Mouse (Mus musculus) lung, adult 2 months (tissue): Measurements from ENCODE around the gene Dbx2.

Experiments used
- CTCF ChIP-seq: fragments of 200-500 bp; IDR thresholded peaks from 2 replicates; pipeline ENCODE4 v1.5.1; 2011; ENCODE audit warnings: mild to moderate bottlenecking, low read length, control low read depth; ENCODE audit not compliant: insufficient read depth
- POLR2A ChIP-seq: fragments of 200-500 bp; IDR thresholded peaks from 2 replicates; pipeline ENCODE4 v1.6.1; 2011; ENCODE audit warnings: low read depth, mild to moderate bottlenecking, control low read depth, low read length, borderline replicate concordance; ENCODE audit errors: extremely low read depth

GRCm38 (mm10) chr15:95675645-95676044 is 19.9 kb upstream of the Dbx2 start:
- TF ChIP-seq POLR2A (no peak), CTCF (no peak)
